Mouse (Mus musculus): Measurements from ENCODE around the gene Taf4. TPM values are rescaled to one million over a fixed set of nuclear protein-coding genes. Genes with fewer than 3 reads are reported as not detected.
A peak's percentile ranks its signal among the peaks of the same experiment; 100 is the strongest.

Gene Taf4
- total and polyA plus RNA-seq, 3 experiments: 6.3 to 21.8 TPM; not detected in 1

GRCm38 (mm10) chr2:179951542-179952524 is 24.6 kb downstream of the Taf4 start:
- DNase-seq (ENCODE audit: low read depth, low spot score): no peak
- no peaks in the 10 kb centered on the region for H3K27me3 ChIP-seq (ENCODE audit: control insufficient read depth in 1 of 2, insufficient read depth in 2 of 2, low read length in 2 of 2)
- no peak overlapping the region for H3K27ac ChIP-seq (ENCODE audit: control insufficient read depth, low read depth, low read length)
- peaks cover 0 to 33% of the 10 kb centered on the region in 2 experiments; a peak in 2 of 4 replicates for H3K36me3 ChIP-seq (ENCODE audit: control insufficient read depth in 1 of 2, insufficient read depth in 2 of 2, low read length in 2 of 2)
- H3K9me3 ChIP-seq (replicated peaks; ENCODE audit: insufficient read depth, low read length): no peaks in the 10 kb centered on the region
- H3K4me3 ChIP-seq (ENCODE audit: control insufficient read depth in 1 of 2, insufficient read depth in 1 of 2, low read depth in 2 of 2, low read length in 2 of 2): no peak overlapping the region
- H3K79me2 ChIP-seq (ENCODE audit: control insufficient read depth, insufficient read depth, low read length, poor library complexity): peaks cover 72% of the 10 kb centered on the region
- peaks cover 17 to 45% of the 10 kb centered on the region in 2 experiments for H3K4me1 ChIP-seq (ENCODE audit: control insufficient read depth in 1 of 2, insufficient read depth in 2 of 2, low read length in 2 of 2)
- TF ChIP-seq HCFC1 (IDR thresholded peaks at IDR 0.05; ENCODE audit: low read depth, low read length): no peak
- TF ChIP-seq CHD2 (IDR thresholded peaks at IDR 0.05; ENCODE audit: low read length): no peak
- no peak for TF ChIP-seq NELFE (IDR thresholded peaks at IDR 0.05; ENCODE audit: low read depth, low read length)
- no peak for TF ChIP-seq ZC3H11A (IDR thresholded peaks at IDR 0.05; ENCODE audit: low read depth, low read length)
- TF ChIP-seq GATA1 (IDR thresholded peaks at IDR 0.05; ENCODE audit: low read depth, low read length): no peak
- no peak for TF ChIP-seq ZMIZ1 (IDR thresholded peaks at IDR 0.05; ENCODE audit: low read depth, low read length)
- no peak for TF ChIP-seq SIN3A (IDR thresholded peaks at IDR 0.05; ENCODE audit: low read length)
- no peak overlapping the region for H3K9ac ChIP-seq (ENCODE audit: control insufficient read depth, low read depth, low read length, poor library complexity, severe bottlenecking)

GRCm38 (mm10) chr2:179948820-179949219 is 27.6 kb downstream of the Taf4 start:
- H3K36me3 ChIP-seq (ENCODE audit: control insufficient read depth in 1 of 2, insufficient read depth in 2 of 2, low read length in 2 of 2): peaks cover 0 to 29% of the 10 kb centered on the region in 2 experiments; a peak in 2 of 4 replicates
- peaks cover 17 to 36% of the 10 kb centered on the region in 2 experiments for H3K4me1 ChIP-seq (ENCODE audit: control insufficient read depth in 1 of 2, insufficient read depth in 2 of 2, low read length in 2 of 2)
- H3K27me3 ChIP-seq (ENCODE audit: control insufficient read depth in 1 of 2, insufficient read depth in 2 of 2, low read length in 2 of 2): no peaks in the 10 kb centered on the region
- peak; percentile 45 for DNase-seq (ENCODE audit: low read depth, low spot score)
- TF ChIP-seq CHD2 (IDR thresholded peaks at IDR 0.05; ENCODE audit: low read length) (no peak), ZNF384 (IDR thresholded peaks at IDR 0.05; ENCODE audit: low read depth, low read length) (peak; percentile 84), NELFE (IDR thresholded peaks at IDR 0.05; ENCODE audit: low read depth, low read length) (no peak), NRF1 (IDR thresholded peaks at IDR 0.05; ENCODE audit: insufficient read depth, low read depth, low read length, poor library complexity, severe bottlenecking) (0 out of 2 replicates have a peak, but pooled peaks have one; percentile 22), TBP (IDR thresholded peaks at IDR 0.05; ENCODE audit: low read depth, low read length) (peak; percentile 78)
- H3K4me3 ChIP-seq (ENCODE audit: control insufficient read depth in 1 of 2, insufficient read depth in 1 of 2, low read depth in 2 of 2, low read length in 2 of 2): no peak overlapping the region
- no peak overlapping the region for H3K9ac ChIP-seq (ENCODE audit: control insufficient read depth, low read depth, low read length, poor library complexity, severe bottlenecking)
- no peaks in the 10 kb centered on the region for H3K9me3 ChIP-seq (replicated peaks; ENCODE audit: insufficient read depth, low read length)
- H3K79me2 ChIP-seq (ENCODE audit: control insufficient read depth, insufficient read depth, low read length, poor library complexity): peaks cover 77% of the 10 kb centered on the region
- H3K27ac ChIP-seq (ENCODE audit: control insufficient read depth, low read depth, low read length): no peak overlapping the region

- no peak for DNase-seq (ENCODE audit: low read depth, low spot score)
- no peaks in the 10 kb centered on the region for H3K9me3 ChIP-seq (replicated peaks; ENCODE audit: insufficient read depth, low read length)
- H3K27me3 ChIP-seq (ENCODE audit: control insufficient read depth in 1 of 2, insufficient read depth in 2 of 2, low read length in 2 of 2): no peaks in the 10 kb centered on the region
- H3K4me3 ChIP-seq (ENCODE audit: control insufficient read depth in 1 of 2, insufficient read depth in 1 of 2, low read depth in 2 of 2, low read length in 2 of 2): no peak overlapping the region
- H3K36me3 ChIP-seq (ENCODE audit: control insufficient read depth in 1 of 2, insufficient read depth in 2 of 2, low read length in 2 of 2): peaks cover 0 to 26% of the 10 kb centered on the region in 2 experiments; a peak in 2 of 4 replicates
- H3K9ac ChIP-seq (ENCODE audit: control insufficient read depth, low read depth, low read length, poor library complexity, severe bottlenecking): no peak overlapping the region
- no peak overlapping the region for H3K27ac ChIP-seq (ENCODE audit: control insufficient read depth, low read depth, low read length)
- TF ChIP-seq POLR2AphosphoS2 (IDR thresholded peaks at IDR 0.05; ENCODE audit: low read length) (no peak), RCOR1 (IDR thresholded peaks at IDR 0.05; ENCODE audit: low read depth, low read length) (no peak), BHLHE40 (IDR thresholded peaks at IDR 0.05; ENCODE audit: borderline replicate concordance, low read depth, low read length) (no peak)
- peaks cover 13 to 31% of the 10 kb centered on the region in 2 experiments for H3K4me1 ChIP-seq (ENCODE audit: control insufficient read depth in 1 of 2, insufficient read depth in 2 of 2, low read length in 2 of 2)
- H3K79me2 ChIP-seq (ENCODE audit: control insufficient read depth, insufficient read depth, low read length, poor library complexity): peaks cover 81% of the 10 kb centered on the region
Observed at GRCm38 (mm10) chr2:179947607-179948006, 28.8 kb downstream of the Taf4 start.
